Mouse (Mus musculus) ES-Bruce4 (cell line): Measurements from ENCODE around the gene Chic2. TPM values are rescaled to one million over a fixed set of nuclear protein-coding genes. Genes with fewer than 3 reads are reported as not detected.

Experiments used
- H3K27ac ChIP-seq: 2 replicates; pipeline ENCODE4 v1.5.1; 2012; ENCODE audit warnings: low read length, inconsistent platforms; ENCODE audit not compliant: insufficient read depth
- H3K27me3 ChIP-seq: 2 replicates; pipeline ENCODE4 v1.6.1; 2012; ENCODE audit warnings: mild to moderate bottlenecking, low read length, inconsistent platforms; ENCODE audit not compliant: control insufficient read depth, poor library complexity, insufficient read depth, severe bottlenecking
- H3K36me3 ChIP-seq: 2 replicates; pipeline ENCODE4 v1.6.1; 2012; ENCODE audit warnings: inconsistent platforms, mild to moderate bottlenecking, low read length, moderate library complexity; ENCODE audit not compliant: control insufficient read depth, poor library complexity, insufficient read depth, severe bottlenecking
- H3K4me1 ChIP-seq: one replicate; pipeline ENCODE4 v1.8.1; 2011; ENCODE audit warnings: low read length; ENCODE audit not compliant: control insufficient read depth, insufficient read depth
- H3K4me3 ChIP-seq: 2 replicates; pipeline ENCODE4 v1.5.1; 2011; ENCODE audit warnings: low read depth, mild to moderate bottlenecking, low read length
- H3K9ac ChIP-seq: 2 replicates; pipeline ENCODE4 v1.6.1; 2012; ENCODE audit warnings: low read depth, mild to moderate bottlenecking, inconsistent platforms; ENCODE audit not compliant: poor library complexity, severe bottlenecking
- H3K9me3 ChIP-seq: replicated peaks from 2 replicates; pipeline ENCODE4 v1.6.1; 2012; ENCODE audit warnings: mild to moderate bottlenecking, low read length, inconsistent platforms; ENCODE audit not compliant: control insufficient read depth, poor library complexity, insufficient read depth, severe bottlenecking
- CTCF ChIP-seq: IDR thresholded peaks from one replicate; pipeline ENCODE4 v1.8.1; 2011; ENCODE audit warnings: low read depth, low read length
- EP300 ChIP-seq: IDR thresholded peaks from 2 replicates; pipeline ENCODE4 v1.6.1; 2011; ENCODE audit warnings: low read depth, low read length; ENCODE audit not compliant: insufficient read depth
- POLR2A ChIP-seq: IDR thresholded peaks from one replicate; pipeline ENCODE4 v1.8.1; 2011; ENCODE audit warnings: low read length; ENCODE audit not compliant: insufficient read depth
- polyA plus RNA-seq: library from polyadenylated mRNA; stranded (reverse); fragments of >200 nt; gene quantifications from 2 replicates; pipeline ENCODE4 v1.2.4, GENCODE M21; 2011; ENCODE audit warnings: low read depth; ENCODE audit not compliant: missing spikeins, insufficient read depth, insufficient read length

The Chic2 gene
- polyA plus RNA-seq, 1 experiment, result 23.7 TPM

- Histone ChIP-seq H3K9ac (no peak overlapping the region), H3K9me3 (no peaks in the 10 kb centered on the region), H3K4me1 (peaks cover 4% of the 10 kb centered on the region), H3K36me3 (no peaks in the 10 kb centered on the region), H3K4me3 (no peak overlapping the region), H3K27ac (no peak overlapping the region), H3K27me3 (peaks cover 18% of the 10 kb centered on the region)
- TF ChIP-seq POLR2A (no peak), CTCF (no peak), EP300 (no peak)
Observed at GRCm38 (mm10) chr5:74952938-74953337, 91.6 kb downstream of the Chic2 start.

DNA sequence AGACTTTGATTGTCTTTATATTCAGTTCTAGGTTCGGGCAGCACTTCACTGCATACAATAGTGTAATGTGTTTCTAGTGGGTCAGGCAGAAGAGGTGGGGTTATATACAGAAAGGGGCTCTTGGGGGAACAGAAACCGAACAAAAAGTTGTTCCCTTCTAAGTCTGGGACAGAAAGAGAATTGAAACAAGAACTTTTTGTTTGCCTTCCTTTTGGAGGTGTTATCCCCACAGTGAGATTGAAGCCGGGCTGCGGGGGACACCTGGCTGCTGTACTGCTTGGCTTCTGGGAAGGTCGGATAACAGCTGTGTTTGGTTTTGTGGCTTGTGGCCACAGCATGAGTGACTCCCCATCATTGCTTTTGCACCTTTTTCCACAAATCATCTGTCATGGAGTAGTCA, 93.2 kb downstream of the Chic2 start:
- no peaks in the 10 kb centered on the region for H3K36me3 ChIP-seq
- no peak overlapping the region for H3K27ac ChIP-seq
- TF ChIP-seq EP300 (no peak), CTCF (no peak), POLR2A (no peak)
- H3K4me1 ChIP-seq, result peaks cover 4% of the 10 kb centered on the region
- H3K4me3 ChIP-seq, result no peak overlapping the region
- no peaks in the 10 kb centered on the region for H3K9me3 ChIP-seq
- H3K27me3 ChIP-seq, result peaks cover 18% of the 10 kb centered on the region
- H3K9ac ChIP-seq, result no peak overlapping the region

DNA sequence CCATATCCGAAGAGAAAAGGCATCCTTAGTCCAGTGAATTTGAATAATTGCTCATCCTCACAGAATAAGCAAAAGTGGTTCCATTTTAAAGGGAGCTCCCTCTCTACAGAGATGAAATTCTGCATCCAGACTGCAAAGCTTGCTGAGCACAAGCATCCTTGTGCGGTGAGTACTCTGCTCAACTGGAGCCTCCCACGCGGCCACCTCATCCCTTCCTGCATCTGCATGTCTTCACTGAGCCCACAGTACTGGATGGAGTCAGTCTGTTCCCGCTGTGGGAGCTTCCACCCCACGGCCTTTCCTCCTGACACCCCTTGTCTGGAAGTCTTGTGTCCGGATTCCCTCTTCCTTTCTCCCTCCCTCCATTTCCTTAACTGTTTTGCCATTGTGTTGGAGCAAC, 95.3 kb downstream of the Chic2 start:
- Histone ChIP-seq H3K27ac (no peak overlapping the region), H3K9me3 (no peaks in the 10 kb centered on the region), H3K9ac (no peak overlapping the region), H3K4me1 (peaks cover 4% of the 10 kb centered on the region), H3K27me3 (peaks cover 18% of the 10 kb centered on the region), H3K4me3 (no peak overlapping the region), H3K36me3 (no peaks in the 10 kb centered on the region)
- TF ChIP-seq CTCF, result no peak
- TF ChIP-seq EP300, result no peak
- no peak for TF ChIP-seq POLR2A

DNA sequence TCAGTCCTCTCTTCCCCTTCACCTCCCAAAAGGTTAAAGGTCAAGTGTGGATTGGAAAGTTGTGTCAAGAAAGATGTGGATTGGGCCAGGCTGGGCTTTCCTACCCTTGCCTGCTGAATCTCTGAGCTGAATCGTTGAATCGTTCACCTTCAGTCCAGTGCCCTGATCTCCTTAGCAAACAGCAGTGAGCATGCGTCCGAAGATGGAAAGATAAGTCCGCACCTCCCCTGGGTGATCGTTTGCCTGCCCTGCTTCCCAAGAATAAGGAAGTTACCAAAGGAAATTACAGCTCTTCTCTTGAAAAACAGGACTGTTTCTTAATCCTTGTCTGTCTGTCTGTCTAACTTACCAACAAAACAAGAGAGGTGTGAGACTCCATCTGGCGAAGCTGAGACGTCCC, 96.1 kb downstream of the Chic2 start:
- Histone ChIP-seq H3K36me3 (no peaks in the 10 kb centered on the region), H3K9me3 (no peaks in the 10 kb centered on the region), H3K27me3 (peaks cover 14% of the 10 kb centered on the region), H3K4me1 (peaks cover 4% of the 10 kb centered on the region), H3K27ac (no peak overlapping the region), H3K4me3 (no peak overlapping the region), H3K9ac (no peak overlapping the region)
- TF ChIP-seq EP300 (no peak), CTCF (no peak), POLR2A (no peak)

Other genes with a start within 250 kb of the Chic2 start
- not detected in 2 replicates for gene Gsx2, start 30.8 kb upstream of the Chic2 start, polyA plus RNA-seq
- gene Pdgfra, start 107.5 kb upstream of the Chic2 start, polyA plus RNA-seq, result 2.1 and 2.7 TPM in 2 replicates